In the genomic region with DNA sequence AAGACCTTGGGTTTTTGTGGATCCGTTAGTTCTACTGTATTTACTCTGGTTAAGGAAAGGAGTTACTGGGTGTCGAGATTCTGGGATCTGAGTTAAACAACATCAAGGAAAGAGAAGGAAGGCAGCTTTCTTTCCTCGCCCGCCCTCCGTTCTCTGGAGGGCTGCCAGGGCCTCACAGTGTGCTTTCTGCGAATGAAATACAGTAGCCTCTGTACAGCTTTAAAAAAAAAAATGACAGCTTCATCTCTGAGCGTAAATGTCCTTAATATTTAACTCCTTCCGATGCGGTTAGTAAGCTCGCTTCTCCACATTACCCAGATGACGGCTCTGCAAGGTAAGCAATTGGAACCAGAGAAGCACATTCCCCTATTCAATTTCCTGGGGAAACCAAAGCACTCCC, we compare ENCODE assay signal across 8 mouse cellular contexts. TPM values are rescaled to one million over a fixed set of nuclear protein-coding genes. Genes with fewer than 3 reads are reported as not detected.
DNase-seq lines count a peak whose midpoint lies in the region; ATAC-seq and TF ChIP-seq lines count a peak whose summit lies in the region.

No protein-coding gene starts in this region.

- TF ChIP-seq CTCF in lung, postnatal 0 days (IDR thresholded peaks at IDR 0.05), result no peak
- no peak for TF ChIP-seq CTCF in kidney, adult 2 months (conservative IDR thresholded peaks at IDR 0.05; ENCODE audit: insufficient read depth, insufficient read length, low read depth, low read length)

- peaks cover 26% of the 10 kb centered on the region for H3K4me1 ChIP-seq in lung, embryonic 15.5 days
- no peaks in the 10 kb centered on the region for H3K4me1 ChIP-seq in lung, postnatal 0 days (ENCODE audit: insufficient read depth, low read depth, low read length)
- peaks cover 28% of the 10 kb centered on the region for H3K4me1 ChIP-seq in kidney, adult 2 months (ENCODE audit: control insufficient read depth, insufficient read depth, low read length)
- peaks cover 39% of the 10 kb centered on the region for H3K4me1 ChIP-seq in midbrain, embryonic 16.5 days (ENCODE audit: control insufficient read depth, insufficient read depth, low read length)

- no peak for ATAC-seq in lung, embryonic 15.5 days (ENCODE audit: borderline replicate concordance, extremely low read depth, low FRiP score, low TSS enrichment)
- no peak for ATAC-seq in lung, postnatal 0 days
- no peak for ATAC-seq in midbrain, embryonic 16.5 days
- ATAC-seq in erythroblast, adult 5-6 weeks (replicated peaks; ENCODE audit: low FRiP score, poor library complexity, severe bottlenecking), result no peak

- peak overlapping the region; percentile 37; the same call in 1 of the 2 replicates for H3K4me2 ChIP-seq in lung, embryonic 15.5 days
- no peak overlapping the region for H3K4me2 ChIP-seq in lung, postnatal 0 days (replicated peaks; ENCODE audit: low read depth, low read length)
- peak overlapping the region; percentile 27 for H3K4me2 ChIP-seq in midbrain, embryonic 16.5 days (ENCODE audit: low read length)

- H3K27me3 ChIP-seq in lung, embryonic 15.5 days, result no peaks in the 10 kb centered on the region
- H3K27me3 ChIP-seq in lung, postnatal 0 days (replicated peaks; ENCODE audit: insufficient read depth, low read length), result no peaks in the 10 kb centered on the region
- no peaks in the 10 kb centered on the region for H3K27me3 ChIP-seq in kidney, adult 2 months (replicated peaks; ENCODE audit: control insufficient read depth, insufficient read depth, low read length)
- H3K27me3 ChIP-seq in midbrain, embryonic 16.5 days (ENCODE audit: control insufficient read depth, insufficient read depth, low read depth, low read length), result no peaks in the 10 kb centered on the region

- H3K9ac ChIP-seq in lung, embryonic 15.5 days, result no peak overlapping the region
- no peak overlapping the region for H3K9ac ChIP-seq in lung, postnatal 0 days (replicated peaks; ENCODE audit: low read depth)
- H3K9ac ChIP-seq in midbrain, embryonic 16.5 days (ENCODE audit: low read depth, low read length), result no peak overlapping the region

- no peak for TF ChIP-seq POLR2A in kidney, adult 2 months (IDR thresholded peaks at IDR 0.05; ENCODE audit: low read depth, low read length)

- no peaks in the 10 kb centered on the region for H3K36me3 ChIP-seq in lung, embryonic 15.5 days
- no peaks in the 10 kb centered on the region for H3K36me3 ChIP-seq in lung, postnatal 0 days (ENCODE audit: insufficient read depth, low read length)
- no peaks in the 10 kb centered on the region for H3K36me3 ChIP-seq in kidney, adult 2 months (ENCODE audit: control insufficient read depth, insufficient read depth, low read length)
- no peaks in the 10 kb centered on the region for H3K36me3 ChIP-seq in midbrain, embryonic 16.5 days (ENCODE audit: control insufficient read depth, insufficient read depth, low read length)

- no peaks in the 10 kb centered on the region for H3K9me3 ChIP-seq in lung, embryonic 15.5 days
- H3K9me3 ChIP-seq in lung, postnatal 0 days (ENCODE audit: low read length), result no peaks in the 10 kb centered on the region; the same call in 1 of the 2 replicates
- H3K9me3 ChIP-seq in midbrain, embryonic 16.5 days (replicated peaks; ENCODE audit: control insufficient read depth, low read length, poor library complexity, severe bottlenecking), result no peaks in the 10 kb centered on the region

- 25% methylated on average over 11 of the region's 11 CpGs for WGBS in lung, embryonic 15.5 days
- 31% methylated on average over 11 of the region's 11 CpGs for WGBS in lung, postnatal 0 days
- WGBS in kidney, adult 2 months, result 28% methylated on average over 11 of the region's 11 CpGs
- 29% methylated on average over 11 of the region's 11 CpGs for WGBS in midbrain, embryonic 16.5 days

- H3K27ac ChIP-seq in lung, embryonic 15.5 days, result peak overlapping the region; percentile 8
- H3K27ac ChIP-seq in lung, postnatal 0 days (ENCODE audit: low read length), result no peak overlapping the region
- H3K27ac ChIP-seq in kidney, adult 2 months (ENCODE audit: insufficient read depth, low read depth, low read length), result peak overlapping the region; percentile 75
- H3K27ac ChIP-seq in midbrain, embryonic 16.5 days (ENCODE audit: low read length), result peak overlapping the region; percentile 44; the same call in 1 of the 2 replicates

- H3K4me3 ChIP-seq in lung, embryonic 15.5 days, result no peak overlapping the region
- H3K4me3 ChIP-seq in lung, postnatal 0 days (ENCODE audit: low read depth, low read length), result no peak overlapping the region
- H3K4me3 ChIP-seq in kidney, adult 2 months (ENCODE audit: insufficient read depth, low read depth, low read length), result peak overlapping the region; percentile 20; the same call in 1 of the 2 replicates
- no peak overlapping the region for H3K4me3 ChIP-seq in midbrain, embryonic 16.5 days (ENCODE audit: low read depth, low read length)

- peak; percentile 45 to 64 for DNase-seq in cerebellum, adult 18-20 months
- DNase-seq in cerebellum, adult 9-11 months, result no peak
- DNase-seq in lung, postnatal 0 days (ENCODE audit: low spot score), result no peak
- peak; percentile 87 for DNase-seq in kidney, adult 2 months
- DNase-seq in gastrocnemius, adult 18-20 months (ENCODE audit: low spot score), result no peak

- no peak for TF ChIP-seq EP300 in lung, postnatal 0 days (IDR thresholded peaks at IDR 0.05)

RNA-seq across cellular contexts. Expression of a gene that starts 4.8 kb away (rescaled TPM):
- 4.1 and 5.1 TPM in 2 replicates for polyA plus RNA-seq in lung, embryonic 15.5 days (2015; fragmentation: Nextera tagmentation; extraction: Ambion mirVana)
- polyA plus RNA-seq in lung, postnatal 0 days (2015; fragmentation: Nextera tagmentation; extraction: Ambion mirVana), result 1.3 and 1.6 TPM in 2 replicates
- 9.5 and 12.3 TPM in 2 replicates for polyA plus RNA-seq in kidney, adult 2 months (2012; rRNA removed)
- 3.6 and 4.6 TPM in 2 replicates for polyA plus RNA-seq in midbrain, embryonic 16.5 days (2015; fragmentation: Nextera tagmentation; extraction: Ambion mirVana)
- total RNA-seq in erythroblast, adult 5-6 weeks (2015; ENCODE audit: low replicate concordance), result 0.42 and 0.58 TPM in 2 replicates
- total RNA-seq in erythroblast, adult 5-6 weeks (2017; ENCODE audit: low replicate concordance), result 2.9 and 4.4 TPM in 2 replicates
- total RNA-seq in gastrocnemius, adult 18-20 months (2021), result 1 to 10 TPM; 7.9 to 8.1 TPM

Comparison
In these comparisons a context has a peak if more than half of its experiments do, and no peak if none do; other contexts are left out.
1. DNase-seq: peak in cerebellum, adult 18-20 months (2 of 2) and kidney, adult 2 months (single experiment); none in cerebellum, adult 9-11 months (single experiment), lung, postnatal 0 days (single experiment) and gastrocnemius, adult 18-20 months (single experiment).